Mouse (Mus musculus) midbrain, embryonic 10.5 days (tissue): ENCODE results near the gene Ehmt1. TPM values are rescaled to one million over a fixed set of nuclear protein-coding genes. Genes with fewer than 3 reads are reported as not detected.
"Not testable (repeated sequence)": the region's sequence is repeated elsewhere in the genome, so short reads cannot be mapped to it uniquely, and the experiment has no call there.

Source experiments
- DNase-seq: peaks from one replicate; pipeline ENCODE4 v3.0.0-alpha.2; 2017; ENCODE audit warnings: low spot score
- H3K27ac ChIP-seq: fragments of 300-500 bp; sonication (generic); replicated peaks from 2 replicates; pipeline ENCODE4 v1.5.1; 2016; ENCODE audit warnings: mild to moderate bottlenecking
- H3K27me3 ChIP-seq: fragments of 300-500 bp; sonication (generic); 2 replicates; pipeline ENCODE4 v1.6.1; 2016; ENCODE audit warnings: low read depth, mild to moderate bottlenecking; ENCODE audit not compliant: poor library complexity, severe bottlenecking
- H3K36me3 ChIP-seq: fragments of 300-500 bp; sonication (generic); 2 replicates; pipeline ENCODE4 v1.6.1; 2016; ENCODE audit warnings: mild to moderate bottlenecking, moderate library complexity
- H3K4me1 ChIP-seq: fragments of 300-500 bp; sonication (generic); 2 replicates; pipeline ENCODE4 v1.6.1; 2016
- H3K4me3 ChIP-seq: fragments of 300-500 bp; sonication (generic); 2 replicates; pipeline ENCODE4 v1.5.1; 2016; ENCODE audit warnings: mild to moderate bottlenecking, moderate library complexity
- H3K9me3 ChIP-seq: fragments of 300-500 bp; sonication (generic); replicated peaks from 2 replicates; pipeline ENCODE4 v1.6.1; 2016; ENCODE audit warnings: mild to moderate bottlenecking
- WGBS: fragments of 180-500 bp; shearing (Covaris S2); methylation state at CpG from one replicate; pipeline ENCODE4 v1.1.7; 2016; 5-methylcytosine and 5-hydroxymethylcytosine counted together
- polyA plus RNA-seq: library from polyadenylated mRNA; unstranded; fragments of >200 nt; fragmentation: Nextera tagmentation; extraction: Ambion mirVana; gene quantifications from 2 replicates; pipeline ENCODE4 v1.2.1, GENCODE M21; 2016

Gene Ehmt1
- polyA plus RNA-seq: 137 and 151 TPM in 2 replicates

DNA sequence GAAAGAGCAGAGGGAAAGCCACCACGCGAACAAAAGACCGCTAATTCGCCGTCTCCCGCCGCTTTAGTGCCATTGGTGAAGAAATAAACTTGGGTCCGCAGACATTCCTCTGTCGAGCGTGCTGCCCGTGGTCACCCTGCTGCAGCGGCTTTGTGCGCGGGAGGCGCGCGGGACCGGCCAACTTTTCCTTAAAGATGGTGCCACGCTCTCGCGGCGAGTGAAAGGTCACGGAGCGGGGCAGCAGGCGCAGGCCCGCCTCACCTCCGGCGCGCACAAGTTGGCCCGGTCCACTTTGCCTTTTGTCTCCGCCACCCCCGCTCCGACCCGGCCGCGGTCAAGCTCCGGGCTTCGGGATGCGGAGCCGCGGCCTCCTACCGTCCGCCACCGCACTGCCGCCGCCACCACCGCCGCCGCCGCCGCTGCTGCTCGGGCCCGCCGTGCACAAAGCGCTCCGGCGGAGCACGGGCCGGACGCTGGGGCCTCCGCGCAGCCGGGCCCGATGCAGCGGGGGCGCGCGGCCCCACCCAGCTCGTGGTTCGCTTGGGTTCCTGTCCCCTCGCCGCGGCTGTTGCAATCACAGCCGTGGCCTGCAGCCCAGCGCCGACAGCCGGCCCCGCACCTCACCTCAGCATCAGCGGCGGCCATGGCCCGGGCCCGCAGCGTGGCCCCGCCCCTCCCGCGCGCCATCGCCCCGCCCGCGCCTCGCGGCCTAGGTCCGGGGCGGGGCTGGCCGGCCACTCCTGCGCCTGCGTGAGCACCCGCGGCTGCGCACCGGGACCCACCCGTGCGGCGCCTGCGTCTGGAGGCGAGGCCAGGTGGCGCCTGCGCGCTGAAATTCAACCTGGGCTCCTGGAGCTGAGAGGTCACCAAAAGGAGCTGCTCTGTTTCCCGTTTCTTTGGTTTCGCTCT lies at the start of gene Ehmt1:
TSS of gene Ehmt1 (minus strand) at position 685 of the 909 bp plus-strand sequence.
- WGBS: under 1% methylated on average over 112 of the region's 112 CpGs
- DNase-seq: peak; percentile 91
- Histone ChIP-seq H3K36me3 (peaks cover 9% of the 10 kb centered on the region), H3K4me1 (peaks cover 12% of the 10 kb centered on the region), H3K9me3 (no peaks in the 10 kb centered on the region), H3K4me3 (peak within 1 kb of the TSS; percentile 96), H3K27me3 (no peaks in the 10 kb centered on the region), H3K27ac (peak within 1 kb of the TSS; percentile 99)

DNA sequence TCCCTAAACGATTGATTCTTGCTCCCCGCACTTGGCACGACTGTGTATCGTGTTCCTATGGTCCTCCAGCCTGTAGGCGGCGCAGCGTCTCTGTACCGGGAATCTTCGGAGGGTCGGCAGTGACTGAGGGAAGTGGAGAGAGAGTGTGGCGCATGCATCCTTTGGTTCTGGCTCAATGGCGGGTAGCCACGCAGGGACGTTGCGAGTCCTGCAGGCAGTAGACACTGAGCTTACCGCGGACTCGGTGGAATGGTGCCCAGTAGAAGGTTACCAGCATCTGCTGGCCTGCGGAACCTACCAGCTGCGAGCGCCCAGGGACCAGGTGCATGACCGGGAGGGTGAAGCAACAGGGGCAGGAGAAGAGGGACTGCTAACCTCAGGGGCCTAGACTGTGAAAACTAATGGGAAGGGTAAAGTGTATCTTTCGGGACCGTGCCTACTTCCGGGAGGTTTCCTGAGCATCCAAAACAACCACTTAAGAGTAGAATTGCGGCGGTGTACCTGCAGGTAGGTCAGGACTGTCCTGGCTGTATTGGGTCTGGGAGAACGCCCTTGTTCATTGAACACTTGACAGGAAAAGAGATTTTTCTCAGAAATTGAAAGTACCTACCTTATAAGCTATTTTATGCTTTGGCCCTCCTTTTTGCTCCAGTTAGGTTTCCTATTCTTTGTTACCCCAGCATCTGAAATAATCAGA lies 43.0 kb upstream of the Ehmt1 start, which contains the start of gene Dph7:
TSS of gene Dph7 (plus strand) at position 97 of the 697 bp plus-strand sequence.
- Histone ChIP-seq H3K9me3 (no peaks in the 10 kb centered on the region), H3K4me3 (peak within 1 kb of the TSS; percentile 92), H3K27ac (peak within 1 kb of the TSS; percentile 92), H3K36me3 (peaks cover 82% of the 10 kb centered on the region), H3K27me3 (no peaks in the 10 kb centered on the region), H3K4me1 (peaks cover 12% of the 10 kb centered on the region)
- peak; percentile 88 for DNase-seq
- WGBS: 2% methylated on average over 28 of the region's 28 CpGs

DNA sequence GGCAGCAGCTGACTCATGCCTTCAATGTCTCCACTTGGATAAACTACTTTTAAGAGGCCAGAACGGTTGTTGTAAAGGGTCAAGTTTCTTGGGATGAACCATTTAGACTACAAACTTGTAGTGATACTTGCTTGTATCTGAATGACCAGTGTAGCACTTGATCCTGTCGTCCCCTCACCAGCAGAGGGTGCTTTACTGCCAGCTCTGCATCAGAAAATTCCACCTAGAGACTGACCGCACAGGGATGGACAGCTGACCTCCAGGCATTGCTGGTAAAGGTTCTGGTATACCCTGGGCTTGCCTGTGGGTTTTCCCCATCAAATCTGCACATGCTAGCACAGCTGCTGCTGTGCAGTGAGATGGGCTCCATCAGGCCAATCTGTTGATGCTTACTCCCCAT lies 41.5 kb upstream of the Ehmt1 start:
- H3K36me3 ChIP-seq: peaks cover 82% of the 10 kb centered on the region
- H3K27ac ChIP-seq: no peak overlapping the region
- peaks cover 12% of the 10 kb centered on the region for H3K4me1 ChIP-seq
- peak; percentile 41 for DNase-seq
- no peaks in the 10 kb centered on the region for H3K9me3 ChIP-seq
- WGBS: 44% methylated on average over 3 of the region's 3 CpGs
- no peak overlapping the region for H3K4me3 ChIP-seq
- H3K27me3 ChIP-seq: no peaks in the 10 kb centered on the region

DNA sequence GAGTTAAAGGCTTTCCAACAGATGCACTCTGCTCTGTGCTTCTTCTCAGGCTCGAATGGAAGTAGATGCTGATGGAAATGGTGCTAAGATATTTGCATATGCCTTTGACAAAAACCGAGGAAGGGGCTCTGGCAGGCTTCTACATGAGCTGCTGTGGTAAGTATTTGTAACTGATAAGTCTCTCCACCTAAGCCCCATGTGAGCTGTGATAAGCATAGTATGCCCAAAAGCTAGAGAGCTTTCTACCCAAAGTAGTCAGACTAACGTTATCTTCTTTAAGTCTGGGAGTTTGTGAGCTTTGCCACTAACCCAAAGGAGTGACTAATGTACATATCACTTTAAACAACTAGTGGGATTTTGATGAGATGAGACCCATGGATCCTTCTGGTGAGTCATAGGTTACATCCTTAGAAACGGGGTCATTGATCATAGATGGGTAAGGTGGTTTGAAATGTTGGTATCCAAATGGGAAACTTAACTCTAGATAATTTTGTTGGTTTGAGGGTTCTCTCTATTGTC lies 33.2 kb upstream of the Ehmt1 start:
- peaks cover 65% of the 10 kb centered on the region for H3K36me3 ChIP-seq
- no peak overlapping the region for H3K4me3 ChIP-seq
- no peak overlapping the region for H3K27ac ChIP-seq
- no peaks in the 10 kb centered on the region for H3K9me3 ChIP-seq
- peaks cover 24% of the 10 kb centered on the region for H3K4me1 ChIP-seq
- WGBS: 88% methylated on average over 4 of the region's 4 CpGs
- DNase-seq: no peak
- H3K27me3 ChIP-seq: peaks cover 13% of the 10 kb centered on the region

DNA sequence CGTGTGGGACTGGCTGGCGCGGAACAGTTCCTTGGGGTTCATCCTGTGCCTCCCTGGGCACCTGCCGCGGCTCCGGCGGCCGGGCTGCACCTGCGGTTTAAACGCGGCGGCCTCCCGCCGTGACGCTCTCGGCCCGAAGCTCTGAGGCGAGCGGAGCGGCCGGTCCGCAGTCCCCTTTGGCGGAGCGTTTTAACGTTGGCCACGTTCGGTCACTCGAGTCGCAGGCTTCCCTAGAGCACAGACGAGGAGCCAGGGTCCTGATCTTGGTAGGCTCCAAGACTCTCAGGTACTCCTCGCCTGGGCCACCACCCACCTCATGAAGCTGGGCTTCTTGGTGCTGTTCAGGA lies 30.7 kb upstream of the Ehmt1 start:
- WGBS: 0% methylated on average over 31 of the region's 31 CpGs
- Histone ChIP-seq H3K9me3 (no peaks in the 10 kb centered on the region), H3K36me3 (peaks cover 41% of the 10 kb centered on the region), H3K27me3 (peaks cover 13% of the 10 kb centered on the region), H3K4me1 (peaks cover 24% of the 10 kb centered on the region), H3K4me3 (peak overlapping the region; percentile 98), H3K27ac (peak overlapping the region; percentile 95)
- DNase-seq: peak; percentile 42

DNA sequence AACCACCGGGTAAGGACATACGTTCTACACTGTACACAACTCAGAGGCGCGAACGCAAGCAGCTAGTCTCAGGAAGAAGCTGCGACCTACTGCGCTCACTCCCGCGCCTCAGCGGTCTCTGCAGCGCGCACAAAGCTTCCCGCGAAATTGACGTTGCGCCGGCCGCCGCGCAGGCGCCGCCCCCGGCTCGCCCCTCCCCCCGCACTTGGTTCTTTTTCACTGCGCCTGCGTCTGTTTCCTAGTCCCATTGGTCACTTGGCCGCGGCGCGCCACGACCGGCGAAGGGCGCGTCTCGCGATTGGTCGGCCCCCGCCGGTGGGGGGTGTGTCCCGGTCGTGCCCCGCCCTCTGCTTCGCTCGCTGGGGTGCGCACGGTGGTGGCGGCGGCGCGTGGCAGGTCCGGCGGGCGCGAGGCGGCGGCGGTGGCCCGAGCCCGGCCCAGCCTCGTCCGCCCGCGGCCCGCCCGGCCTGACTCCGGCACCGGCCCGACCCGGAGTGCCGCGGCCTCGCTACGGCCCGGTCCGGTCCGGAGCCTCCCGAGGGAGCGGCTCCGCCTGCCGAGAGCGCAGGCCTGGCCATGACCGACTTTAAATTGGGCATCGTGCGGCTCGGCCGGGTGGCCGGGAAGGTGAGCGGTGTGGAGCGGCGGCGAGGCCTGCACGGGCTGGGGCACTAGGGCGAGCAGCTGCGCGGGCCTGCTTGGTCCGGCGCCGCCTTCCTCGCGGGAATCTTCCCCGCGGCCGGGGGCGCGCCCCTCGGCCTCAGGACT lies 30.2 kb upstream of the Ehmt1 start, which contains the start of gene Zmynd19:
TSS of gene Zmynd19 (plus strand) at position 372 of the 768 bp plus-strand sequence.
- Histone ChIP-seq H3K27ac (peak within 1 kb of the TSS; percentile 95), H3K4me3 (peak within 1 kb of the TSS; percentile 98)

DNA sequence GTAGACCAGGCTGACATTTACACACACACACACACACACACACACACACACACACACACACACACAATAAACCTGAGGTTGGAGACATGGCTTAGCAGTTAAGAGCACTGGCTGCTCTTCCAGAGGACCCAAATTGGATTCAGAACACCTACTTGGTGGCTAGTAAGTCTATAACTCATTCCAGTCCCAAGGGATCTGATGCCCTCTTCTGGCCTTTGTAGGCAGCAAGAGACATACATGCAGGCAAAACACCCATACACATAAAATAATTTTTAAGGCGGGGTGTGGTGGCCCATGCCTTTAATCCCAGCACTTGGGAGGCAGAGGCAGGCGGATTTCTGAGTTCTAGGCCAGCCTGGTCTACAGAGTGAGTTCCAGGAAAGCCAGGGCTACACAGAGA lies 24.9 kb upstream of the Ehmt1 start:
- H3K27me3 ChIP-seq: peaks cover 13% of the 10 kb centered on the region
- not testable (repeated sequence) for H3K4me3 ChIP-seq, H3K36me3 ChIP-seq, H3K27ac ChIP-seq, DNase-seq, H3K4me1 ChIP-seq, H3K9me3 ChIP-seq
- WGBS: 45% methylated on average over 2 of the region's 2 CpGs

More for the DNA sequence above, 30.2 kb upstream of the Ehmt1 start, which contains the start of gene Zmynd19:
- peaks cover 36% of the 10 kb centered on the region for H3K36me3 ChIP-seq
- H3K9me3 ChIP-seq: no peaks in the 10 kb centered on the region
- peaks cover 13% of the 10 kb centered on the region for H3K27me3 ChIP-seq
- peaks cover 24% of the 10 kb centered on the region for H3K4me1 ChIP-seq
- peak; percentile 97 for DNase-seq
- under 1% methylated on average over 108 of the region's 108 CpGs for WGBS

DNA sequence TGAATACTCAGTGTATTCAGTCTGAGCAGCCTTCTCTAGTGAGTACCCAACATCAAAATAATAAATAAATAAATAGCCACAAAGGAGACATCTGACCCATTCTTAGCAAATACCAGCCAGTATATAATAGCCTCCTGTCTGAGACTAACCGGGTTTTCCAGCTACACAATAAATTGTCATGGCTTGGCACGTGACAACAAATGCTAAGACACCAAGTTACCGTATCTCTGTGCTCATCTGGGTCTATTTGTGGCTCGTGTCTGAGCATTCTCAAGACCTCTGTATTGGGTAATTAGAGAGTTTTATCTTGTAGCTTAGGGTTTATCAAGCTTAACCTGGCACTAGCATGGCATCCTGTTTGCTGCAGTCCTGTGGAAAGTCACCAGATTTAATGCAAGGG lies 22.7 kb upstream of the Ehmt1 start:
- no peak overlapping the region for H3K27ac ChIP-seq
- WGBS: 86% methylated on average over 4 of the region's 4 CpGs
- no peaks in the 10 kb centered on the region for H3K4me1 ChIP-seq
- H3K36me3 ChIP-seq: no peaks in the 10 kb centered on the region
- no peaks in the 10 kb centered on the region; the same call in 1 of the 2 replicates for H3K27me3 ChIP-seq
- no peaks in the 10 kb centered on the region for H3K9me3 ChIP-seq
- H3K4me3 ChIP-seq: no peak overlapping the region
- DNase-seq: no peak

DNA sequence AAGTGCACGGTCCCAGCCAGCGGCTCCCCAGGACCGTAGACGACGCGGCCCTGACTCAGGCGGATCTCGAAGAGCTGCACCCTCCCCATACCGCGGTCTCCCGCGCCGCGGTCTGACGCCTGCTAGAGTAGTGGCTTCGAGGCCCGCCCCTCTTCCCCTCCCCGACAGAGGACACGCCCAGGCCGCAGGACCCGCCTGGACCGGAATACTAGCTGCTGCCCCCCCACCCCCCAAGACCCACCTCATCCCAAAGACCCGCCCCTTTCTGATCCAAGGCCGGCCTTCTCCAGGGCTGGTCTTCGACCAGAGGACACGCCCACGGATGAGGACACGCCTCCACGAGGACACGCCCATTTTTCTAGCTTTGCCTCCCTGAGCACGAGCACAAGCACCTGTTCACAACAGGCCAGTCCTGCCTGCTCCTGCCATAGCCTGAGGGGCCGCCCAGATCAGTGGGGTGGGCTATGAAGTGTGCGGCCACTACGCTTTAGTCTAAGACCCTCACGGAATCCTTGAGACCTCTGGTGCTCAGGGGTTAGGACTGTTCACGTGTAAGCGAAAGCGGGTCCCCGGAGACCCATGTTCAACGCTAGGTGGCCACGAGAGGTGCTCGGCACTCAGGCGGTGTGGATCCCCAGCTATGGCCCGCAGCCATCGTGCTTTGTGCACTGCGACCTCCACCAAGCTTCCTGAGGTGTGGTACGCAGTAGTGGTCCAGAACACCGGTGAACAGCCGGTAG lies 15.8 kb upstream of the Ehmt1 start, which contains the start of gene Arrdc1:
TSS of gene Arrdc1 (minus strand) at position 196 of the 740 bp plus-strand sequence.
- Histone ChIP-seq H3K27ac (peak within 1 kb of the TSS; percentile 81), H3K4me3 (peak within 1 kb of the TSS; percentile 73), H3K36me3 (no peaks in the 10 kb centered on the region), H3K9me3 (no peaks in the 10 kb centered on the region), H3K4me1 (peaks cover 19% of the 10 kb centered on the region), H3K27me3 (peaks cover 32% of the 10 kb centered on the region)
- WGBS: under 1% methylated on average over 49 of the region's 49 CpGs
- peak; percentile 92 for DNase-seq

DNA sequence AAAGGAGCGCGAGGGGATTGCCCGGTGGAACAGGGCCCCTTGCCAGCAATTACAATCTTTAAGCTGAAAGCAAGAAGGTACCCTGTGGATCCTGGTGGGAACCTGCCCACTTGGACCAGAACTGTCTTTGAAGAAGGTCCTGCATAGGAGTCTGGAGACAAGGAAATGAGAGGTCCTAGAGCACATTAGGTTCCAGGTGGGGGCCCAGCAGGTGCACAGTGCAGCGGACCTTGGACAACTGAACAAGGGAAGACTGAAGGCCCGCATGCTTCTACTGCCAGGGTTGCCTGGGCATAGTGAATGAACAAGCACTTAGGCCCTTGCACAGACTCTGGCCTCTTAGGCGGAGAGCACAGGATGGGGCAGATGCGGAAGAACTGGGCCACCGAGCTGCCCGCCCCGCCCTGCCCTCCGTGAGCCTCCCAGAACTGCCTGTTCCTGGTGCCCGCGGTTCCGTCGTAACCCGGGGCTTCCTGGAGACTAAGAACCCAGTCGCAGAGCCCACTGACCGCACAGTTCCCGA lies 15.1 kb upstream of the Ehmt1 start:
- peak overlapping the region; percentile 73 for H3K4me3 ChIP-seq
- 4% methylated on average over 19 of the region's 19 CpGs for WGBS
- peaks cover 32% of the 10 kb centered on the region for H3K27me3 ChIP-seq
- no peaks in the 10 kb centered on the region for H3K36me3 ChIP-seq
- peaks cover 19% of the 10 kb centered on the region for H3K4me1 ChIP-seq
- no peaks in the 10 kb centered on the region for H3K9me3 ChIP-seq
- peak overlapping the region; percentile 81 for H3K27ac ChIP-seq
- DNase-seq: no peak

DNA sequence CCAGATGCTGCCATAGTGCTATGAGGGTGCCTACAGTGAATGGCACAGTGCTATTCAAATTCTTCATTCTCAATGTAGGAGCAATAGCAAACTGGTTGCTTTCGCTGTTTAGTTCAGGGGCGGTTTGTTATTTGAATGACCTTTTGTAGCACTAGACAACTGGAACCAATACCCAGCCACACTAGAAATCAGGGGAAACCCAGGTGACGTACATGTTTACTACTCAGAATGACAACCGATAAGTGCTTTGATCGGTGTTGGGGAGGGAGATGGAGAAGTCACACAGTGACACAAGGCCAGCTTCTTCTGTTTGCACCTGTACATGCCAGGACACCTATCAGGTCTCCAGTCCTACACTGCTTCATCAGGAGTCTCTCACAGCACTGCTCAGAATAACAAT lies 10.2 kb upstream of the Ehmt1 start:
- no peaks in the 10 kb centered on the region for H3K36me3 ChIP-seq
- no peaks in the 10 kb centered on the region for H3K9me3 ChIP-seq
- no peak overlapping the region for H3K27ac ChIP-seq
- peaks cover 6% of the 10 kb centered on the region for H3K4me1 ChIP-seq
- H3K27me3 ChIP-seq: peaks cover 15% of the 10 kb centered on the region
- DNase-seq: no peak
- no peak overlapping the region for H3K4me3 ChIP-seq
- WGBS: 92% methylated on average over 5 of the region's 5 CpGs
